Mouse (Mus musculus) kidney, embryonic 14.5 days (tissue): ENCODE measurements at regions not wholly inside any gene's neighbourhood (a gene's known extent, or its start where the extent isn't known, plus 50 kb on each side); places are given as distances from the start of the nearest gene placed in this dataset.

Source experiments
- ATAC-seq: fragments of 200-750 bp; cut with Nextera tagmentation; 2 replicates; pipeline ENCODE4 v1.8.0; 2017; ENCODE audit warnings: moderate number of reproducible peaks, mild to moderate bottlenecking, moderate TSS enrichment, moderate library complexity; ENCODE audit not compliant: low FRiP score, low TSS enrichment
- H3K27ac ChIP-seq: fragments of 300-500 bp; sonication (generic); 2 replicates; pipeline ENCODE4 v1.5.1; 2014; ENCODE audit warnings: low read depth, mild to moderate bottlenecking, low read length, moderate library complexity, mixed read lengths
- H3K27me3 ChIP-seq: fragments of 300-500 bp; sonication (generic); 2 replicates; pipeline ENCODE4 v1.6.1; 2014; ENCODE audit warnings: mild to moderate bottlenecking, low read length; ENCODE audit not compliant: control insufficient read depth, insufficient read depth
- H3K36me3 ChIP-seq: fragments of 300-500 bp; sonication (generic); 2 replicates; pipeline ENCODE4 v1.6.1; 2014; ENCODE audit warnings: low read length, mixed read lengths; ENCODE audit not compliant: control insufficient read depth, insufficient read depth
- H3K4me1 ChIP-seq: fragments of 300-500 bp; sonication (generic); 2 replicates; pipeline ENCODE4 v1.6.1; 2014; ENCODE audit warnings: low read length, mixed read lengths; ENCODE audit not compliant: control insufficient read depth, insufficient read depth
- H3K4me2 ChIP-seq: fragments of 300-500 bp; sonication (generic); replicated peaks from 2 replicates; pipeline ENCODE4 v1.6.1; 2014; ENCODE audit warnings: low read depth, mild to moderate bottlenecking, low read length
- H3K4me3 ChIP-seq: fragments of 300-500 bp; sonication (generic); 2 replicates; pipeline ENCODE4 v1.5.1; 2014; ENCODE audit warnings: mild to moderate bottlenecking, low read length
- H3K9ac ChIP-seq: fragments of 300-500 bp; sonication (generic); 2 replicates; pipeline ENCODE4 v1.6.1; 2014; ENCODE audit warnings: low read depth, mild to moderate bottlenecking, low read length, moderate library complexity
- H3K9me3 ChIP-seq: fragments of 300-500 bp; sonication (generic); 2 replicates; pipeline ENCODE4 v1.6.1; 2016; ENCODE audit warnings: low read length; ENCODE audit not compliant: control insufficient read depth
- WGBS: fragments of 180-500 bp; shearing (Covaris S2); extraction: QIAGEN DNeasy Blood & Tissue Kit; methylation state at CpG from one replicate; pipeline ENCODE4 v1.1.7; 2014; 5-methylcytosine and 5-hydroxymethylcytosine counted together

GRCm38 (mm10) chr3:41433106-41433505 lies 122.4 kb upstream of the Jade1 start:
- Histone ChIP-seq H3K4me2 (no peak overlapping the region), H3K4me1 (no peaks in the 10 kb centered on the region), H3K9ac (no peak overlapping the region), H3K27ac (no peak overlapping the region), H3K36me3 (no peaks in the 10 kb centered on the region), H3K4me3 (no peak overlapping the region), H3K9me3 (no peaks in the 10 kb centered on the region), H3K27me3 (no peaks in the 10 kb centered on the region)
- ATAC-seq: no peak
- WGBS: 70% methylated on average over 3 of the region's 3 CpGs

DNA sequence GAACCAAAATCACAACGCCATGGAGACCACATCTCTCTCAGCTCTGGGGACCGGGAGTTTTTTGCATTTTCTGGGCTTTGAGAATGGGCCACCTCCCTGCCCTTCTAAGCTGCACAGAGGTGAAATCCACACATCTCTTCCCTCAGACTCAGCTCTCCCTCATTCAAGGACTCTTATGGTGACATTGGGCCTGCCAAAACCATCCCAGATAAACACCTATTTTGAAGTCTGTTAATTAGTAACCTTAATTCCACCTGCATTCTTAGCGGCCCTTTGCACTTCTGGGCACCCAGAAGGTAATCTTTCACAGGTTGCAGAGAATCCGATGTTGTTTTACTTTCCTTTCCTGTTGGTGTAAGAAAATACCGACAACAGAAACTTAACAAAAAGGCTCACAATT lies 123.2 kb upstream of the Jade1 start:
- H3K4me1 ChIP-seq: no peaks in the 10 kb centered on the region
- H3K9ac ChIP-seq: no peak overlapping the region
- no peak for ATAC-seq
- WGBS: 75% methylated on average over 5 of the region's 5 CpGs
- no peak overlapping the region for H3K27ac ChIP-seq
- H3K27me3 ChIP-seq: no peaks in the 10 kb centered on the region
- no peak overlapping the region for H3K4me3 ChIP-seq
- H3K4me2 ChIP-seq: no peak overlapping the region
- no peaks in the 10 kb centered on the region for H3K36me3 ChIP-seq
- H3K9me3 ChIP-seq: no peaks in the 10 kb centered on the region

DNA sequence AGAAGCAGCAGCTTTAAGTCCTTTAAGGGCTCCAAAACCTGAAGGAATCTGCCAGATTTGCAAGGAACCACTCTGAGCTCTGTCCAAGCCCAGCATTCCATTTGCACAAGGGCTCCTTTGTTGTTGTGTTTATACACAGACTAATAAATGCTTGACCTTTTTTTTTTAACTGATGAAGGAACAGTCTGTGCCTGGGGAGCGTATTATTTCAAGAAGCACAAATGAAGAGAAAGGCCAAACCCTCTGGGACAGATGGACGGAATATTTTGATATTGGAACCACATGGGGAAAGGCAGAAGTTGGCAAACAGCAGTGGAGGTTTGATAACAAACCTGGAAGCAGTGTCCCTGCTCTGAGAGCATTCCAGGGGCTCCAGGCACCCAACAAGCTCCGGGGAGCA lies 125.3 kb upstream of the Jade1 start:
- 59% methylated on average over 3 of the region's 3 CpGs for WGBS
- Histone ChIP-seq H3K27me3 (no peaks in the 10 kb centered on the region), H3K27ac (no peak overlapping the region), H3K4me2 (no peak overlapping the region), H3K4me1 (no peaks in the 10 kb centered on the region), H3K9me3 (no peaks in the 10 kb centered on the region), H3K9ac (no peak overlapping the region), H3K36me3 (no peaks in the 10 kb centered on the region), H3K4me3 (no peak overlapping the region)
- ATAC-seq: no peak

DNA sequence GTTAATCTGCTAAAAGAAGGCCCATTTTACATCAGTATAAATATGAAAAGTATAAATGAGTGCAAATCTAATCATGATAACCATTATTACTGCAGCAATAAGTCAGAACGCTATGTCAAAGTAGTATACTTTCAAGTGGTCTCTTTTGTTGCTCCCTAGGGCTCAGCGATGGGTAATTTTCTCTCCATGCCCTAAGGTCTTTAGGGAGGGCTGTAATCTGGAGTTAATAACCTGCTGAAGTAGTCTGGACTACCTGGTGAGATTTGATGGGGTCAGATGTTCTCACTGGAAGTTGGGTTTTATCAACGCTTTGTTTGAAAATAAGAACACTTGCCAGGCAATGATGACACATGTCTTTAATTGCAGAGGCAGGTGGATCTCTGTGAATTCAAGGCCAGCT lies 128.6 kb upstream of the Jade1 start:
- peaks cover 11% of the 10 kb centered on the region; the same call in 1 of the 2 replicates for H3K4me1 ChIP-seq
- H3K9ac ChIP-seq: no peak overlapping the region
- no peak overlapping the region for H3K4me3 ChIP-seq
- no peaks in the 10 kb centered on the region for H3K27me3 ChIP-seq
- H3K9me3 ChIP-seq: no peaks in the 10 kb centered on the region
- H3K36me3 ChIP-seq: no peaks in the 10 kb centered on the region
- no peak overlapping the region for H3K4me2 ChIP-seq
- WGBS: 78% methylated on average over 3 of the region's 3 CpGs
- H3K27ac ChIP-seq: no peak overlapping the region
- ATAC-seq: no peak

GRCm38 (mm10) chr3:41425863-41426262 lies 129.7 kb upstream of the Jade1 start:
- no peak for ATAC-seq
- H3K9me3 ChIP-seq: no peaks in the 10 kb centered on the region
- 52% methylated on average over 8 of the region's 8 CpGs for WGBS
- H3K9ac ChIP-seq: no peak overlapping the region
- H3K27me3 ChIP-seq: no peaks in the 10 kb centered on the region
- no peak overlapping the region for H3K4me2 ChIP-seq
- peaks cover 11% of the 10 kb centered on the region; the same call in 1 of the 2 replicates for H3K4me1 ChIP-seq
- no peaks in the 10 kb centered on the region for H3K36me3 ChIP-seq
- H3K27ac ChIP-seq: no peak overlapping the region
- no peak overlapping the region for H3K4me3 ChIP-seq

DNA sequence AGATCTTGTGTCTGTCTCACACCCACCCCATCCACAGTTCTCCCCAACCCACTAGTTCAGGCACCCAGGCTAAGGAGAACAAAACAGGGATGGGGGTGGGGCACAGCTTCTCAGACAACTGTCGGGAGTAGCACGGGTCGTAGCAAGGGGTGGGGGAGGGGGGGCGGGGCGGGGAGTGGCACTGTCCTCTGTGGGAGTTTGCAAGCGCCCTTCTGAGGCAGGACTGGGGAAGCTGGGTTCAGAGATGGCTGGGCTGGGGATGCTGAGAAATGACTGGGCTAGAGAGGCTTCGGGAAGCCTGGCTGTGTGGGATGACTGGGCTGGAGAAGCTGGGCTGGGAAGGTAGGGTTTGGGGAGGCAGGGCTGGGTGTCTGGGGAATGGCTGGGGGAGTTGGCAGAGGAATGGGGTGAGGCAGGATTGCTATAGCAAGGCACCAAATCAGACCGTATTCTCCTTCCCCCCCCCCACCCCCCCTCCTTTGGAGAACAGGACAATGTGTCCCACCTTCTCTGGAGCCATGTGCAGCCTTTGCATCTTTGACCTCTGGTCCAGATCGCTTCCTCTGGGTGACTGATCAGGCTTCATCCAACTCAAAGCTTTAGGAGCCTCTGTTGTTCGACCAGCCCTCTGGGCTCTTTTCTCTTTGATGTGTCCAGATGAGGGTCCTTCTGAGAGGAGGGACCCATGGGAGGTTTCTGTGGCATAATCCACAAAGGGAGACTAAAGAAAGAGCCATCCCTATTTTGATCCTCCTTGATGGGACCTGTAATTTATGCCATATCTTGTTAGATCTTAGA lies 131.2 kb upstream of the Jade1 start:
- Histone ChIP-seq H3K9me3 (no peaks in the 10 kb centered on the region), H3K9ac (no peak overlapping the region), H3K4me1 (peaks cover 11% of the 10 kb centered on the region; the same call in 1 of the 2 replicates), H3K4me2 (no peak overlapping the region), H3K4me3 (no peak overlapping the region), H3K27me3 (no peaks in the 10 kb centered on the region), H3K36me3 (no peaks in the 10 kb centered on the region), H3K27ac (no peak overlapping the region)
- 8% methylated on average over 8 of the region's 10 CpGs for WGBS
- peak; percentile 66 for ATAC-seq

DNA sequence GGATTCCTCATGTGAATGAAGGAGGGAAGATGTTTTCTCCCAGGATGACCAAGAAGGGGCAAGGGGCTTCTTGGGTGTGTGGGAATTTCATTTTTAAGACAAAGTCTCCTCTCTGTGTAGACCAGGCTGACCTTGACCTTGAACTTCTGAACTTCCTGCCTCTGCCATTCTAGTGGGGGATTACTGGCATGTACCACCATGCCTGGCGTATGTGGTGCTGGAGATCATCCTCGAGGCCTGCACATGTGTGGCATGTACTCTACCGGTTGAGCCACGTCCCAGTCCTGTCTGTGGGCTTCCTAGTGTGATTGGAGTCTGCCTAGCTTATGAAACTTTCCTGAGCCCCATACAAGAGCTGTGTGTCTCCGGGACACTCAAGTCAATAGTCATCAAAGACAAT lies 131.9 kb upstream of the Jade1 start:
- Histone ChIP-seq H3K9ac (no peak overlapping the region), H3K27me3 (no peaks in the 10 kb centered on the region), H3K4me1 (peaks cover 11% of the 10 kb centered on the region; the same call in 1 of the 2 replicates), H3K9me3 (no peaks in the 10 kb centered on the region), H3K36me3 (no peaks in the 10 kb centered on the region), H3K4me2 (no peak overlapping the region), H3K27ac (no peak overlapping the region), H3K4me3 (no peak overlapping the region)
- WGBS: 51% methylated on average over 5 of the region's 5 CpGs
- peak; percentile 21 for ATAC-seq

GRCm38 (mm10) chr3:41422615-41423579 lies 132.6 kb upstream of the Jade1 start:
- 18% methylated on average over 14 of the region's 14 CpGs for WGBS
- ATAC-seq: peak; percentile 30; the same call in 1 of the 2 replicates
- peaks cover 11% of the 10 kb centered on the region; the same call in 1 of the 2 replicates for H3K4me1 ChIP-seq
- H3K27me3 ChIP-seq: no peaks in the 10 kb centered on the region
- no peak overlapping the region for H3K9ac ChIP-seq
- H3K9me3 ChIP-seq: no peaks in the 10 kb centered on the region
- H3K27ac ChIP-seq: no peak overlapping the region
- H3K4me3 ChIP-seq: no peak overlapping the region
- no peak overlapping the region for H3K4me2 ChIP-seq
- no peaks in the 10 kb centered on the region for H3K36me3 ChIP-seq

- no peak overlapping the region for H3K4me2 ChIP-seq
Measured at GRCm38 (mm10) chr3:41413771-41414170, 141.8 kb upstream of the Jade1 start.

More at GRCm38 (mm10) chr3:41413771-41414170, 141.8 kb upstream of the Jade1 start:
- Histone ChIP-seq H3K4me1 (0 out of 2 replicates have a peak, but pooled peaks cover 7% of the 10 kb centered on the region), H3K9me3 (no peaks in the 10 kb centered on the region), H3K36me3 (no peaks in the 10 kb centered on the region), H3K9ac (no peak overlapping the region), H3K27ac (no peak overlapping the region), H3K27me3 (no peaks in the 10 kb centered on the region), H3K4me3 (no peak overlapping the region)
- ATAC-seq: no peak
- 88% methylated on average over 1 of the region's 1 CpGs for WGBS
